Mouse (Mus musculus) frontal cortex, postnatal 14 days (tissue): Measurements from ENCODE around the gene Pigf.

ENCODE experiments used
- DNase-seq, 2 experiments: peaks; one replicate each; pipeline ENCODE4 v3.0.0; 2022; ENCODE audit warnings: low spot score in 2 of 2

Pigf gene

DNA sequence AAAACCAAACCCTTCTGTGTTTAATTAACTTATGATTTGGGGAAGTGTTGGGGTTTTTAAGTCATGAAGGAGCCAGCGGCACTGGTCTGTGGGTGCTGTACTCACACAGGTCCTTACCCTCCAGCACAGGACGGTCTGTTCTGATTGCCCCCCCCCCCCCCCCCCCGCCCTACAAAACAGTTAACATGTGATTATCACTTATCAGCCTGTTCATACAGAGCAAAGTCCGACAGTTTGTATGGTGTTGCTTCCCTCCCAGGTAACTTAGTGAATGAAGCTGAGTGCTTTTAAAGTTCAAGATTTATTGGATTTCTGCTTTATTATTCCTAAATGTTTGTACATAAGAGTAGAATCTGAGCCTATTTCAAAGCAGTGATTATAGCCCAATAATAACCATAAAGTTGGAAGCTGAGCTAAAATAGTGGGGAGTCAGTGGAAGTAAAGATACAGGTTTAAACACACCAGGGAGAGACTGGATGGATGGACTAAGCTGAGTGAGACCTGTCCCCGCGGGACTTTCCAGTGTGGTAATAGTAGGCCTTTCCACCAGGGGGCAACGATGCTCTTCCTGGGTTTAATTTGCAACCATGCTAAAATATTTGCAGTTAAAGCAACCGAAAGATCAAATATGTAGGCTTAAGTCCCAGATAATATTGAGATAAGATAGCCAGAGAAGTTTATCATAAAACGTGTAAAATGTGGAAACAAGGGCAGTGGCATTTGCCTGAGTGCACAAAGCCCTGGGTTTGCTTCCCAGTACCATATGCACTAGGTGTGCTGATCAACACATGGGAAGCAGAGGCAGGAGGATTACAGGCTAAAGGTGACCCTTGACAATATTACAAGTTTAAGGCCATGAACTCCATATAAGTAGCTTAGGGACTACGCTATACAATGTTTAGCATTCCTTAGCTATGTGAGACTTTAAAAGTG is 11.2 kb upstream of the Pigf start:
- no peak for DNase-seq

DNA sequence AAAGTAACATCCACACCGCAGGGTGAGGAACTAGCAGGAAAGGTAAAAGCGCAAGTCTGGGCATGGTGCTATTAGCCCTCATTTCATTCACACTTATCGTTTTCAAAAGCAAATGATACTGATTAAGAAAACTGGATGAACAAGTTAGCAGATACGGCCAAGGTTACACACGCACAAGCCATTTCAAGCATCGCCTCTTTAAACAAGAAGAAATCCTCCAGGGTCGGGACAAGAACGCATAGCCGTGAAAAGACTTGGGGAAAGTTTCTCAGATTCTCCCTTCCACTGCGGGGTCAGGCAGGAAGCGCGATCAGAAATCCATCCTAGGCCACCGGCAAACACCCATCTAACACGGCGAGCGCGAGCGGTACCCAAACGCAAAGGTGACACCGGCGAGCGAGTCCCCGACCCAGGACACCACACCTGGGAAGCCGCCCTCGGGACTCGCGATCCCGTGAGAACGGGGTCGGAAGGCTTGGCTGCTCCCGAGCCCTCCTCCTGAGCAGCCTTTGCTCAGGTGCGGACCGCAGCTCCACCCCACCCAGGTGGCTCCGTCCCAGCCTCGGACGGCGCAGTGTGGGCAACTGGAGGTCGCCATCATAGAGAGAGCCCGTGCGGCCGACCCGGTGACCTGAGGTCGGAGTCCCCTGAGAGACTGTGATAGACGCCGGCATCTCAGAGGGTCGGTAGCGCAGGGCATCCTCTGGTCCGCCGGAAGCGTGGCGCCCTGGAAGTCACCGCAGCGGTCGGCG is 539 bp downstream of the Pigf start:
- no peak for DNase-seq

DNA sequence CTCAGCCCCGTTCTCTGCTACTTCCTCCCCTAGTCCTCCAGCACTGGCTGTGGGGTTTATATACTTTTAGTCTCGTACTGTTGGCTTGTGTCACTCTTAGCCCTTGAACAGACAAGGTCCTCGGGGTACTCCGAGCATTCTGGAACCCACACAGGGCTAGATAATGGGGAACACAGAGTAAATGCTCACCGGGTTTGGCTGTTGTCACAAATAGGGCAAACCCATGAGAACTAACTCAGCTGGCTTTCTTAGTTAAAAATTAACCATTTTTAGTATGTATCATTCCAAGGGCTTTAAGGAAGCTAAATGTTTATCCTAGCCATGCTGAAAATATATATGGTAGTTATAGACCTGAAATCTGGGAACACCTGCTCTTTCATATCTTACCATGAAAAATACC is 5.5 kb downstream of the Pigf start:
- DNase-seq, result no peak

DNA sequence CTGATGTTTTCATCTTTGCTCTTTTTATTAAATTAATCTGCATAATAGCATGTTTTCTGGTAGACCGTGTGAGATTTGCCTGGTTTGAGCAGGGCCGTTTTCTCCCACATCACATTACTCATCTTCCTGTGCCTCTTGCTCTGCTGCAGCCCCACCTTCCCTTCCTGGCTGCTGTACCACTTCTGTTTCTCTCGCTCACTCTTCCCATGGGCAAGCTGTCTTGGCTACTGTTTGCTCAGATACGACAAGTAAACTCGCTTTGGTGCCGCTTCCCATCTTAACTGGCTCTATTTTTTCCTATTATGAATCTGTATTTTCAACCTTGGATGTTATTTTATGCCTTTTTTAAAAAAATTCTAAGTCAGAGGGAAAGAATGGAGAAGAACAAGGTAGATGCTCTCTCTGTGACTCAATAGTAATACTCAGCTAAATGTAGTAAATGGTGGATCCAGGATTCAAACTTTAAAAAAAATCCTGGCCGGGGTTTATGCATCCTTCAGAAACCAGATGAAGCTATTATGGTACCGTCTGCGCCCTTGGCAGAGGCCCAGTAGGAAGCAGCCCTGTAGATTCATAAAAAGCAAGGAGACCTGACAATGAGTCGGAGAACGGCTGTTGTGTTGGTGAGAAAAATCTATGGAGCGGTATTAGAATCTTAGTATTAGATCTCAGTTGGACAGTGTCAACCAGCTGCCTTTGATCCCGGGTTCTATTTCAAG is 13.7 kb downstream of the Pigf start:
- peak; percentile 40 for DNase-seq

DNA sequence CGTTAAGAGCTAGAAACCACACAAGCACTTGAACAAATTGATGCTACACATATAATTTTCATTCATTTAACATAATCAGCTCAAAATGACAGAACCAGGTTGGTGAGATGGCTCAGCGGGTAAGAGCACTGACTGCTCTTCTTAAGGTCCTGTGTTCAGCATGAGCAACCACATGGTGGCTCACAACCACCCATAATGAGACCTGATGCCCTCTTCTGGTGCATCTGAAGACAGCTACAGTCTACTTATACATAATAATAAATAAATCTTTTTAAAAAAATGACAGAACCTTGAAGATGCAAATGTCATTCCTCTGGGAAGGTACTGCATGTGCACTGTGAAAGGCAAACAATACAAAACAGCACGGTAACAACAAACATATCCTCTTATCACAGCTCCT is 16.3 kb downstream of the Pigf start:
- DNase-seq, result no peak

DNA sequence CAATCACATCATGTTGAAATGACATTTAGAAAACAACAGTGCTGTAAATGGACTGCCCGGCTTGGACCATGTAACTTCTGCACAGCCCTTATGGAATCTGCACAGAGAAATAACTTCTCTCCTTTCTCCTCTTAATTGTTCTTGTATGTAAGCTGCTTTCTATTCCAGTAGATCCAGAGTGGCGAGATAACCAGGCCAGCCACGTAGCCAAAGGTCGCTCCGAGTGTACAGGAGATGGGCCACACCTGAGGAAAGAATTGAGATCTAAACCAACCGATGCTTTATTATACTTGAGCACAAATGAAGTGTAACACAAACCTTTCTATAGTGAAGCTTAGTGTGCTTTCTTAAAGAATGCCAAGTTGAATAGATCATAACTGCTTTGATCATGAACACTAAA is 27.9 kb downstream of the Pigf start:
- no peak for DNase-seq

DNA sequence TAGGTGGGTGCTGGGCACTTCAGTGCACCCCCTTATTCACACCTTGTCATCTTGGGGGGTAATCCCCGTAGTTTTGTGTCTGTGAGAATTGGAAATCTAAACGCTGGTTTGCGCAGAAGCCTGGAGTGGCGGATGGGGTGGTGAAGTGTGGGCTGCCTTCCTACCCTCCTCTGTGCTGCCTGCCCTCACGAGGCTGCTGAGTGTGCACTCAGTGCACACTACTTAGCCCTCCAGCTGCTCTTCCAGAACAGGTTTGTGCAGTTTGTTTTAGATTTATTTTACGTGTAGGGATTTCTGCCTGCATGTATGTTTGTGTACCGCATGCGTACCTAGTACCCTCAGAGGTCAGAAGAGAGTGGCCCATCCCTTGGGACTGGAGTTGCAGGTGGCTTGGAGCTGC is 33.9 kb downstream of the Pigf start:
- DNase-seq, result no peak

DNA sequence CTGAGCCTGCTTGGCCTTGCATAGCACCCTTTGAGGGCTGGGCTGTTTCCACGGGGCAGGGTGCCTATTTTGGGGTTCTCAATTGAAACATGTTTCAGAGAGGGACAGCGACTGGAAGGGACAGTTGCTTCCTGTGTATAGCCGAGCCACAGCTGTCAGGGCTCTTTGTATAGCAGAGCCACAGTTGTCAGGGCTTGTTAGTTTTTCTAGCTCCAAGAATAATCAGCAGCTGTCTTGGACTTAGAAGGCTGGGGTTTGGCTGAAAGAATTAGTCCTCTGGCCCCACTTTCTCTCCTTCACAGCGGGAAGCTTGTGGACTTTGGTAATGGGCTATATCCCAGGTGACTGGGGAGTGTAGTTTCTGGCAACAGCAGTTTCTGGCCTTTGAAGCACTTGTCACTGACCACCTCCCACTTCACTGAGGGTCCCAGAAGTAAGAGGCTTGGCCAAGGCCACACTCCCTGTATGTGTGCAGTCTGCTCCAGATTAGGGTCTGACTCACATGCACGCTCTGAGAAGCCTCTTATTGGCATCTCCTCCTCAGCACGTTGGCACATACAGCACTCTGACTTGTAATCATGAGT is 36.5 kb downstream of the Pigf start:
- DNase-seq, result no peak

DNA sequence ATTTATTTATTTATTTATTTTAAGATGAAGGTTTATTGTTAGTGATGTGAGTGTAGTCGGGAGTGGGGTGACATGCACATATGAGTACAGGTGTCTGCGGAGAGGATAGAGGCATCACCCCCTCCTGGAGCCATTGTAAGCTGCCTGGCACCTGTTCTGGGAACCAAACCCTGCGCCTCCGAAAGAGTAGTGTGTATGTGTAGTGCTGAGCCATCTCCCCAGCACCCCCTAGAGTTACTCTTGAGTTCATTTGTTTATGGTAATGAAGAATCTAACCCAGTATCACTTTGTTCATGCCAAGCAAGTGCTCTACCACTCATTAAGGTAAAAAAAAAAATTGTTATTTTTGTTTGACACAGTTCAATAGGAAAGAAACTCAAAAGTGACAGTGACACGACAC is 37.0 kb downstream of the Pigf start:
- DNase-seq, result no peak

DNA sequence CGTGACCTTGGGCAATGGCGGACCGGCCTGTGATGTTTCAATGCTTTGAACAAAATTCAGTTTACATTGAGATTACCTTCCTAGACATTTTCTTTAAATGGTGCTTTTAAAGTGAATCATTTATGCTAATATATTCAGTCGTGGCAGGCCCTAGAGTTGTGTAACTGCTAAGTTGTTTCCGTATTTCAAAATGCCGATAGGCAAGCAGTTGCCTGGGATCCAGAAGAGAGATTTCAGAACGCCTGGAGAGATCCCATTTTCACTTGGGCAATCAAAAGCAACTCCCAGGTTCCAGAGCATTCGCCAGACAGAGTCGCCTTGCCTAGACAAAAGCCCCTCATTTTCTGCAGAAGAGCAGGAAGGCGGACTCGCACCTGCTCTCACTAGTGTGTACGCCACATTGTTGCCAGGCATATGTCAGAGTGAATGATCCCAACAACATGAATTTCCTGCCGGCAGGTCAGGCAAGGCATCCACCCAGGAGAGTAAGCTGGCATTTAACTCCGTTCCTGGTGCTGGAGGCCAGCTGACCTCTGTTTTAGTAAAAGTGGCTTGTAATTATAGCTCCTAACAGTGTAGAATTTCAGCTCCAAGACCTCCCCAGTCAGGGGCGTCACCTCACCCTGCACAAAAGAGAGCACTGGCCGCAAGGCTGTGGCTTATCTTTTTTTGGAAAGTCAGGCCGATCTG is 38.6 kb downstream of the Pigf start:
- DNase-seq, result no peak

DNA sequence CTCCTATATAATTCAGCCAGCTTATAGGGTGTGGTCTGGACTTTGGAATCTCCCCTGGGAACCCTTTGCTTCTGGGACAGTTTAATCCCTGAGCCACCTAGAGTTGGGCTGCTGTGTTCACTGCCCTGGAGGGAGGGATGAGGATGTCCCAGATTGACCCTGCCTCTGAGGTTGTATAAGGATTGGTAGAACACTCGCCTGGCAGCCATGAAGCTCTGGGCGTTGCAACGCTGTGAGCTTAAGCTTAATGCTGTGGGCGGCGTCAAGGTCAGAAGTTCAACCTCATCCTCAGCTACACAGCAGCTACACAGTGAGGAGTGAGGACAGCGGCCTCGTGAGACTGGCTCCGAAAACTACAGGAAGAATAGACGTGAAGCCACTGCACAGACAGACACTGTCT is 42.7 kb downstream of the Pigf start:
- no peak for DNase-seq

DNA sequence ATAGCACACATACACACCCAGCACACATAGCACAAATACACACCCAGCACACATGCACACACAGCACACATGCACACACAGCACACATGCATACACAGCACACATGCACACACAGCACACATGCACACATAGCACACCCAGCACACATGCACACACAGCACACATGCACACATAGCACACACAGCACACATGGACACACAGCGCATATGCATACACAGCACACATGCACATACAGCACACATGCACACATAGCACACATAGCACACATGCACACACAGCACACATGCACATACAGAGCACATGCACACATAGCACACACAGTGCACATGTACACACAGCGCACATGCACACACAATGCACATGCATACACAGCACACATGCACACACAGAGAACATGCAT is 43.5 kb downstream of the Pigf start:
- no peak for DNase-seq

DNA sequence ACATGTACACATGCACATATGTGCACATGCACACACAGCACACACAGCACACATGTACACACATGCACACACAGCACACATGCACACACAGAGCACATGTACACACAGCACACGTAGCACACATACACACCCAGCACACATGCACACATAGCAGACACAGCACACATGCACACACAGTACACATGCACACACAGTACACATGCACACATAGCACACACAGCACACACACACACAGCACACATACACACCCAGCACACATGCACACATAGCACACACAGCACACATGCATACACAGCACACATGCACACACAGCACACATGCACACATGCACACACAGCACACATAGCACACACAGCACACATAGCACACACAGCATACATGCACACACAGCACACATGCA is 44.0 kb downstream of the Pigf start:
- no peak for DNase-seq

DNA sequence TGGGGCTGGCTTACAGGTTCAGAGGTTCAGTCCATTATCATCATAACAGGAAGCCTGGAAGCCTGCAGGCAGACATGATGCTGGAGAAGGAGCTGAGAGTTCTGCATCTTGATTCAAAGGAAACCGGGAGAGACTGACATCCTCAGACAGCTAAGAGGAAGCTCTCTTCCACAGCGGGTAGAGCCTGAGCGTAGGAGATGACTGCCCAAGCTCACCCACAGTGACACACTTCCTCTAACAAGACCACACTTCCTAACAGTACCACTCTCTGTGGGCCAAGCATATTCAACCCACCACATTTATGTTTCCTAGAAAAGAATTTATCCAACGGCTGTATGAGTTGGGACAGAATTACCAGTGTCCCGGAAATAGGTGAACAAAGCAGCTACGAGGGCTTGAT is 46.7 kb downstream of the Pigf start:
- no peak for DNase-seq

DNA sequence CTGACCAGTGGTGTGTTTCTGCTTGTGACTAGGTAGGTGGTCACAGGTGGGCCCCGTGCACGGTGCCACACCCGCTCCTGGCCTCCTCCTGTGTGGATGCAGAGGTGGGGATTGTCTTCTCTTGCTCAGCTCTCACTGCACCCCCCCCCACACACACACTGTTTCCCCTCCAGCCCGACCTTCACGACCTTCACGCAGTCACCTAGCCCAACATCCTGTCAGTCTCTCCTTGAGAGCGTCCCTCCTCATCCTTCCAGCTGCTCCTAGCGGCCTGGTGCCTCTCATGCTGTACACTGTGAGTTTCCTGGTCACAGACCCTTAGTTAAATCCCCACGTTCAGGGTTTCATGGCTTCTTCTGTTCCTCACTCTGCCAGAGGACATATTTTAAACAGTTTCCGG is 48.8 kb downstream of the Pigf start:
- DNase-seq, result no peak

DNA sequence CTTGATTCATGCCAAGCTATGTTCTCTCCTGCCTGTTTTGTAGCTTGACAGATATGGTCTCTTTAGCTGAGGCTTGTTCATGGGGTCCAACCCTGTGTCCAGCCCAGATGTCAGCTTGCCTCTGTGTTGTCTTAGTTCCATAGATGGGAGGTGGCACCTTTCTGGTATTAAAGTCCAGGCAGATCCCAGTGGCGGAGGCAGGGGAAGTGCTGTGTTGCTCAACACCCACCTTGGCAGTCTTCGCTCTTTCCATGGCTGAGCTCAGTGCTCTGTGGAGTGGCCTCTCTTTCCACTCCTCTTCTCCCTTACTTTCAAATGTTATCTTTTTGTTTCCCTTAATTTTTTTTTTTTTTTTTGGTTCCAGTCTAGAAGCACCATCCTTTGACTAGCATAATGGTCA is 52.1 kb downstream of the Pigf start:
- DNase-seq, result no peak

DNA sequence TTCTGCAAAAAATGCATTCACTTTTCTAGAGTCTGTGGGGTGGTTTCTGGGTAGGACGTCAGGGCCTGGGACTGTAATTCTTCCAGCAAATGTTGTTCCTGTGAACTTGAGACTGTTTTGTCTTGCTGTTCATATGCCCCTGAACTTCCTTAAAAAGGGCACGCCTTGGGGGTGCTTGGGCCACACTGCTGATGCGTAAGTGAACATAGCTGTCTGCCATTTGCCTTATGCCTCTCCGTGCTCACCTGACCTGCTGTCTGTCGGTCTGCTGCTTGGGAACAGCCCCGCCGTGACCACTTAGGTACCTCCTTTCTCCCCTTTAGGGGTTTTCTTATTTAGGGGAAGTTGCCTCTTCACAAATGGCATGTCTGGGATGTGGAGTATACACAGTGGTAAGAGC is 53.3 kb downstream of the Pigf start:
- DNase-seq, result no peak

DNA sequence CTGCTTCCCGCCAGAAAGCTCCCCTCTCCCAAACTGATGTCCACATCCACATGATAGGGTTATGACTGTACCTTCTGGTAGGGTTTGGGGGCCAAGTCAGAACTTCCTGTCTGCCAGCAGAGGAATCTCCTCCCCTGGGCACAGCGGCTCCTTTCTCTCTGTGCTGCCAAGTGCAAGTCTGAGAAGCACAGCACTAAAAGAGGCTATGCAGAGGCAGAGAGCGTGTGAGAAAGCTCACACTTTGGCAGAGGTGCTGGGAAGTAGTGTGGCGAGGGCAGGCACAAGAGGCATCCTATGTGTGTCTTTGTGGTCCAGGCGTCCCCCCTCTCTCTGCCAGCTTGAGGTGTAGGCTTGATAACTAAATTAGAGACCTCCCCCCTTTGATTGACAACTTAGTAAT is 54.2 kb downstream of the Pigf start:
- no peak for DNase-seq

DNA sequence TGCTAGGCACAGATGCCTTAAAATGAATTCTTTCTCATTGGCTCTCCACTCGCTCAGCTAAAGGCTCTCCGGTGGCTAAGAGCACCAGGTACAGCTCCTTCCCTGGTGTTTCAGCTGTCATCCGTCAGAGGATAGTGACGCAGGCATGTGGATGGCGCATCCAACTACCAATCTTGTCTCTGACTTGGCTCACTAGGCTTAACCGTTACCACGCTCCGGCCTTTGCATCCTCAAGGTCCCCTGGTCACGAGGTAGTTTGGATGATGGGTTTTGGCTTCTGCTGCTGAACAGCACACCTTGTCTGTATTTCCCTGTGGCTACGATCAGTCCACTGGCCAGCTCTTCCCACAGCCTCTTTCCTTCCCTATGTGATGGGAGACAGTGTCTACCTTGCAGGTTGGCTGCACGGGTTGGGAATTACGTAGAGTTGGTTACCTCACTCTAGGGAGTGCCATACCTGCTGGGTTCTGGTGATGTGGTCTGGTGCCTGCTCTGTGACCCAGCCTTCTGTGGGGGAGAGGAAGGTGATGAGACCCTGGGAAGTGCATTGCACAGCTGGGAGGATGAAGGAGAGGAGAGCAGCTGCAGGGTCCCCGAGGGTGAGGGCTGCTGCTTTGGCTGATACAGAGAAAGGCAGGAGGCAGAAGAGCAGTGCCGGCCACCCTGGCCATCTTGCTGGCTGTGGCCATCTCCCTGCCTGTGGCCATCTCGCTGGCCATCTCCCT is 55.0 kb downstream of the Pigf start:
- DNase-seq, result peak in 1 of 2 experiments; percentile 2

DNA sequence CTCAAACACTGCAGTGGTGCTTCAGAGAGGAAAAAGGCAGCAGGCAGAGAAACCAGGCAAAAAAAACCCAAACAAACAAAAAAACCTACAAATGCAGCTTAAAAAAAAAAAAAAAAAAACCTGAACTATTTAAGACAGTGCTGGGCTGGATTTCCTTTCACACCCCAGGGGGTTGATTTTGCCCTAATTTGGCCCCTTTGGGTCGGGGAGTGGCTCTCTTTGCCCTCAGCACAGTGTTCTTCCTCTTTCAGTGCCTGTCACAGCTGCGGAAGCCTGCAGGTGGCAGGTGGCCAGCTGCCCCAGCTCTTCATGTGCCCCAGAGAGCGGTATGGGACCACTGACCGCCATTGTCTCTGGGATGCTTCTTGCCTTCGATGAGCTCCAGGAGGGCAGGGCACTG is 55.6 kb downstream of the Pigf start:
- DNase-seq, result peak in 1 of 2 experiments; percentile 7

DNA sequence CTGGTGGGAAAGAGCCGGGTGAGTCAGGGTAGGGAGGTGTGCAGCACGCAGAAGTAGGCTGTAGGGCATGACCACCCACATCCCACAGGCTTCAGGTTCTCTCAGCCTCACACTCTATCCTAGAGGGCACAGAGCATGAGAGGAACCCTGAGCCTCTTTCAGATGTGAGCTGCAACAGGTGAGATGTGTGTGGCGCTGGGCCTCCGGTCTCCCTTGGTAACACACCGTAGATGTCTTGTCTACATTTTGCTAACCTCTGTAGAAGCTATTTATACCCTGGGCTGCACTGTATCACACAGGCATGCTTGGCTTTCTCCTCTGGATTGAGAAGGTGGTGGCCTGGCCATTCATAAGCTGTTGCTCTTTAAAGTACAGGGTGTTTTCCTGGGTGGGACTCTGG is 56.6 kb downstream of the Pigf start:
- peak in 1 of 2 experiments; percentile 3 for DNase-seq
